Mouse (Mus musculus) cortical plate, adult 2 months (tissue): ENCODE measurements at regions not wholly inside any gene's neighbourhood (a gene's known extent, or its start where the extent isn't known, plus 50 kb on each side); places are given as distances from the start of the nearest gene placed in this dataset.

Experiments
- CTCF ChIP-seq: fragments of 200-500 bp; IDR thresholded peaks from 2 replicates; pipeline ENCODE4 v1.5.1; 2011; ENCODE audit warnings: mild to moderate bottlenecking, control low read depth, low read length; ENCODE audit not compliant: insufficient read depth; ENCODE audit errors: extremely low read depth
- POLR2A ChIP-seq: fragments of 200-500 bp; IDR thresholded peaks from 2 replicates; pipeline ENCODE4 v1.6.1; 2011; ENCODE audit warnings: mild to moderate bottlenecking, low read length, control low read depth; ENCODE audit not compliant: insufficient read depth; ENCODE audit errors: extremely low read depth

DNA sequence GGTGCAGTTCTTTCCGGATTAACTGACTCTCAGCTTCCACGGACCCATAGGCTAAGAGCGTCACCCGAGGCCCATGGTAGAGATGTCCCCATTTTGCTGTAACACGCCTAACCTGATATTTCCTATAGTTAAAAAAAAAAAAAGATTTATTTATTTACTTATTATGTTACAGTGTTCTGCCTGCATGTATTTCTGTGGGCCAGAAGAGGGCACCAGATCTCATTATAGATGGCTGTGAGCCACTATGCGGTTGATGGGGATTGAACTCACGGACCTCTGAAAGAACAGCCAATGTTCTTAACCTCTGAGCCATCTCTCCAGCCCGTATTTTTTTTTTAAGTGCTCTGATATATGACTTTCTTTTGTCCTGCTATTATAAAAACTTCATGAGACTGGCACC lies 114.2 kb upstream of the Tmpo start:
- TF ChIP-seq CTCF (0 out of 2 replicates have a peak, but pooled peaks have one; percentile 13), POLR2A (no peak)
